ENCODE assay signal across 8 mouse cellular contexts in the genomic region with DNA sequence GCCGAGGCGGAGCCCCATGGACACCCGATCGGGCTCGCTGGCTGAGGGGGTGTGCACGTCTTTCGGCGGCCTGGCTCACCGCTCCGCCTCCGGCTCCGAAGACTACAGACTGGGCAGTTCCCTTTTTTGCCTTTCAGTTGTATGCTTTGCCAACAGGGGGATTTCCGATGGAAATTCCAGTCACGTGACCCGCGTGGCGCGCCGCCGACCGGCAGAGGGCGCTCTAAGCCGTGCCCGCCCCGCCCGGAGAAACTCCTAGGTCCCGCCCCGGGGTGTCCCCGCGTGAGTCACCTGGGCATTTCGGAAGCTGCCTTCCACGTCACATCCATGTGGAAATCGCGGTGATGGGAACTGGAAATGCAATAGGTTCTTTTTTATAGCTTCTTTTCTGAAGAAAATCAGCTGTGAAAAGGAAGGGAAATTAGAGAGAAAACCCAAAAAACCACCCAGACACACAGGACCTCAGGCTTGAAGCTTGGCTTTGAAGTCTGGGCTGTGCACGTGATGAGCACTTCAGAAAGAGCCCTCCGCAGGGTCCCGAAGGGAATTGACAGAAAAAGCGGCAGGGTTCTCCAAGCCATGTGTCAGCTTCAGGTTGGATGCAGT. TPM values are rescaled to one million over a fixed set of nuclear protein-coding genes. Genes with fewer than 3 reads are reported as not detected.
DNase-seq lines count a peak whose midpoint lies in the region; ATAC-seq lines count a peak whose summit lies in the region.

A gene (minus strand): TSS at position 401 of the 606 bp plus-strand sequence.

- intact Hi-C loops in gastrocnemius, postnatal 14 days (cut with DNase I; ENCODE audit: low total_unique reads) = no loop called here
- intact Hi-C loops in left cerebral cortex, postnatal 10 days (cut with DNase I) = loop anchor here (5.0 kb wide), 1 partner anchor 172 kb away; no protein-coding TSS in a partner anchor

- ATAC-seq in inflammation-experienced regulatory T-cells, adult 6 months = peak; percentile 66
- peak; percentile 79 for ATAC-seq in megakaryocyte-erythroid progenitor cell, adult 5-6 weeks (replicated peaks; ENCODE audit: low FRiP score, low TSS enrichment, poor library complexity, severe bottlenecking)

- DNase-seq in adipocyte (ENCODE audit: low spot score) = peak; percentile 93
- DNase-seq in embryo, embryonic 10 days (ENCODE audit: low spot score) = peak; percentile 93
- DNase-seq in gastrocnemius, postnatal 14 days = peak; percentile 96
- peak; percentile 94 to 96 for DNase-seq in left cerebral cortex, postnatal 10 days (ENCODE audit: extremely low spot score in 1 of 2, low spot score in 2 of 2)
- DNase-seq in right cerebral cortex, postnatal 25 days = peak; percentile 94
- DNase-seq in urinary bladder, postnatal 4 days (ENCODE audit: low spot score in 2 of 2) = peak; percentile 96 to 97

RNA-seq across cellular contexts. Expression of the gene that starts here (rescaled TPM):
- total RNA-seq in gastrocnemius, postnatal 14 days (2021) = 1 to 10 TPM; 2.3 to 5.0 TPM
- 10 to 100 TPM; 41.2 to 50.7 (median 46.5) TPM for polyA plus RNA-seq in inflammation-experienced regulatory T-cells, adult 6 months (2017; shearing (Covaris generic))
- total RNA-seq in left cerebral cortex, postnatal 10 days (2021) = 1 to 10 TPM; 4.8 to 5.8 TPM
- 7.6 and 9.5 TPM in 2 replicates for total RNA-seq in megakaryocyte-erythroid progenitor cell, adult 5-6 weeks (2014; fragmentation: Nextera tagmentation)
- total RNA-seq in megakaryocyte-erythroid progenitor cell, adult 5-6 weeks (2017) = 43.5 and 64.0 TPM in 2 replicates

Comparison
In these comparisons a context has a peak if more than half of its experiments do, and no peak if none do; other contexts are left out.
1. Peak in every context shown above with its lines: DNase-seq and ATAC-seq.